Mouse (Mus musculus): ENCODE measurements around the gene Fam126a.

DNA sequence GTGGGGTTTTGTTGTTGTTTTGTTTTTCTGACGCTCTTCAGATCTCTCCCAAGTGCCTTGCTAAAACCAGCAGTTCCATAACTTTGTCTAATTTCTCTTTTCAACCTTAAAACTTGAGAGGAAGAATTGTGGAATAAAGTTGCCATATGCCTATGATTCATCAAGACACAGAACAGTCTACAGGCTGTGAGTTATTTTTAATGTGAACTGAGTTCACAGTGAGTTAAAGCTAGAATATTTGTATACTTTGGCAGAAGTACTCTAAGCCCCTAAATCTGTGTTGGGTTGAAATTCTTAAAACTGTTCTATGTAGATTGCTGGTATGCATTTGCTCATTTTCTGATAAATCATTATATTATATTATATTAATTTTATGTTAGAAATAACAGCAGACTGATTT is 118.9 kb downstream of the Fam126a start:
- TF ChIP-seq GATA1 (IDR thresholded peaks at IDR 0.05; ENCODE audit: borderline replicate concordance, low read length) = no peak
- TF ChIP-seq FLI1 (IDR thresholded peaks at IDR 0.05; ENCODE audit: low read length) = no peak

Measured in megakaryocyte, embryonic 14.5 days (primary cell).